Mouse (Mus musculus) embryo, embryonic 11 days (tissue): ENCODE measurements at regions not wholly inside any gene's neighbourhood (a gene's known extent, or its start where the extent isn't known, plus 50 kb on each side); places are given as distances from the start of the nearest gene placed in this dataset.

Source experiments
- DNase-seq: peaks from one replicate; pipeline ENCODE4 v3.0.0-alpha.2; 2015

GRCm38 (mm10) chrX:49387439-49387838 lies 76.3 kb upstream of the Arhgap36 start:
- no peak for DNase-seq

- peak; percentile 50 for DNase-seq
Observed at GRCm38 (mm10) chrX:49377067-49377466, 86.7 kb upstream of the Arhgap36 start.

- no peak for DNase-seq
Observed at GRCm38 (mm10) chrX:49370384-49370783, 82.3 kb upstream of the Enox2 start.

- no peak for DNase-seq
Observed at GRCm38 (mm10) chrX:49369404-49369803, 81.3 kb upstream of the Enox2 start.

- peak; percentile 4 for DNase-seq
Observed at GRCm38 (mm10) chrX:49346451-49346850, 58.4 kb upstream of the Enox2 start.
